Mouse (Mus musculus) stomach, embryonic 16.5 days (tissue): Measurements from ENCODE around the gene Zeb2. TPM values are rescaled to one million over a fixed set of nuclear protein-coding genes. Genes with fewer than 3 reads are reported as not detected.

Source experiments
- ATAC-seq: fragments of 200-750 bp; cut with Nextera tagmentation; 2 replicates; pipeline ENCODE4 v1.8.0; 2017; ENCODE audit warnings: moderate number of reproducible peaks, moderate TSS enrichment; ENCODE audit not compliant: insufficient read depth, low FRiP score
- H3K27ac ChIP-seq: fragments of 300-500 bp; sonication (generic); 2 replicates; pipeline ENCODE4 v1.5.1; 2014; ENCODE audit warnings: low read length
- H3K27me3 ChIP-seq: fragments of 300-500 bp; sonication (generic); 2 replicates; pipeline ENCODE4 v1.6.1; 2014; ENCODE audit warnings: low read length, control low read depth, mixed read lengths; ENCODE audit not compliant: control insufficient read depth, insufficient read depth
- H3K36me3 ChIP-seq: fragments of 300-500 bp; sonication (generic); 2 replicates; pipeline ENCODE4 v1.6.1; 2014; ENCODE audit warnings: low read length; ENCODE audit not compliant: control insufficient read depth, insufficient read depth
- H3K4me1 ChIP-seq: fragments of 300-500 bp; sonication (generic); 2 replicates; pipeline ENCODE4 v1.6.1; 2014; ENCODE audit warnings: low read length, control low read depth, mixed read lengths; ENCODE audit not compliant: control insufficient read depth, insufficient read depth
- H3K4me2 ChIP-seq: fragments of 300-500 bp; sonication (generic); 2 replicates; pipeline ENCODE4 v1.6.1; 2014; ENCODE audit warnings: low read depth, low read length, mixed read lengths
- H3K4me3 ChIP-seq: fragments of 300-500 bp; sonication (generic); replicated peaks from 2 replicates; pipeline ENCODE4 v1.5.1; 2014; ENCODE audit warnings: mild to moderate bottlenecking, low read length
- H3K9ac ChIP-seq: fragments of 300-500 bp; sonication (generic); 2 replicates; pipeline ENCODE4 v1.6.1; 2014; ENCODE audit warnings: low read length
- H3K9me3 ChIP-seq: fragments of 300-500 bp; sonication (generic); replicated peaks from 2 replicates; pipeline ENCODE4 v1.6.1; 2016; ENCODE audit warnings: low read length, control low read depth; ENCODE audit not compliant: control insufficient read depth
- WGBS: fragments of 180-500 bp; shearing (Covaris S2); extraction: QIAGEN DNeasy Blood & Tissue Kit; methylation state at CpG from one replicate; pipeline ENCODE4 v1.1.7; 2014; 5-methylcytosine and 5-hydroxymethylcytosine counted together
- polyA plus RNA-seq: library from polyadenylated mRNA; unstranded; fragments of >200 nt; fragmentation: Nextera tagmentation; extraction: Ambion mirVana; gene quantifications from 2 replicates; pipeline ENCODE4 v1.2.1, GENCODE M21; 2015

Gene Zeb2
- polyA plus RNA-seq, 1 experiment from 2014 or later: 50.6 TPM

GRCm38 (mm10) chr2:45103021-45103983, 13.9 kb downstream of the Zeb2 start:
- Histone ChIP-seq H3K9ac (peak overlapping the region; percentile 34), H3K36me3 (no peaks in the 10 kb centered on the region), H3K4me2 (peak overlapping the region; percentile 68), H3K27me3 (no peaks in the 10 kb centered on the region; the same call in 1 of the 2 replicates), H3K9me3 (no peaks in the 10 kb centered on the region), H3K4me1 (peaks cover 21% of the 10 kb centered on the region), H3K4me3 (peak overlapping the region; percentile 16), H3K27ac (peak overlapping the region; percentile 21; the same call in 1 of the 2 replicates)
- WGBS: 28% methylated on average over 10 of the region's 10 CpGs
- no peak for ATAC-seq

- ATAC-seq: no peak
- WGBS: 40% methylated on average over 8 of the region's 8 CpGs
Measured at GRCm38 (mm10) chr2:45102191-45102638, 15.0 kb downstream of the Zeb2 start.

DNA sequence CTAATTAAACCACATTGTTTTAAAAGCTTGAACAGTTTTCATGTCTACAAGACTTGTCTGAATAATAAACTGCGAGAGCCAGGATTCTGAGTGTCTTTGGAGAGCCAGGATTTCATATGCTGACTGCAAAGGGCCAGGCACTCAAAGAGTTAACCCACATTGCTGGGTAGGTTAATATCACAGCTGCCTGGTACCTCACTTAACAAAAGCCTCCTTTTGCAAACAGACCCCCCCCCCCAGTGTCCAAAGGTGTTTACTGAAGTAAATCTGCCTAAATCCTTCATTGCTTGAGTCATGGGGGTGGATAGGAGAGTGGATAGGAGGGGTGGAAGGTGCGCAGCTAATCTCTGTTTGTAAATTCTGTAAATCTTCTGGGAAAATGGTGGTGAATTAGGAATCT, 15.6 kb downstream of the Zeb2 start:
- Histone ChIP-seq H3K27ac (peak overlapping the region; percentile 21; the same call in 1 of the 2 replicates), H3K9ac (0 out of 2 replicates have a peak overlapping the region, but pooled peaks have one; percentile 10), H3K27me3 (no peaks in the 10 kb centered on the region; the same call in 1 of the 2 replicates), H3K4me2 (peak overlapping the region; percentile 25; the same call in 1 of the 2 replicates), H3K4me3 (no peak overlapping the region), H3K36me3 (no peaks in the 10 kb centered on the region), H3K9me3 (no peaks in the 10 kb centered on the region), H3K4me1 (peaks cover 27% of the 10 kb centered on the region)
- 56% methylated on average over 2 of the region's 2 CpGs for WGBS
- ATAC-seq: no peak; the same call in 1 of the 2 replicates

More at GRCm38 (mm10) chr2:45102191-45102638, 15.0 kb downstream of the Zeb2 start:
- H3K4me3 ChIP-seq: no peak overlapping the region
- peaks cover 21% of the 10 kb centered on the region for H3K4me1 ChIP-seq
- no peaks in the 10 kb centered on the region; the same call in 1 of the 2 replicates for H3K27me3 ChIP-seq
- H3K9me3 ChIP-seq: no peaks in the 10 kb centered on the region
- no peak overlapping the region for H3K4me2 ChIP-seq
- no peak overlapping the region for H3K9ac ChIP-seq
- no peaks in the 10 kb centered on the region for H3K36me3 ChIP-seq
- peak overlapping the region; percentile 10; the same call in 1 of the 2 replicates for H3K27ac ChIP-seq

GRCm38 (mm10) chr2:45101040-45101439, 16.2 kb downstream of the Zeb2 start:
- Histone ChIP-seq H3K9me3 (no peaks in the 10 kb centered on the region), H3K27ac (peak overlapping the region; percentile 41; the same call in 1 of the 2 replicates), H3K4me1 (peaks cover 27% of the 10 kb centered on the region), H3K4me2 (0 out of 2 replicates have a peak overlapping the region, but pooled peaks have one; percentile 25), H3K4me3 (no peak overlapping the region), H3K9ac (no peak overlapping the region), H3K27me3 (no peaks in the 10 kb centered on the region; the same call in 1 of the 2 replicates), H3K36me3 (no peaks in the 10 kb centered on the region)
- 47% methylated on average over 4 of the region's 4 CpGs for WGBS
- ATAC-seq: no peak

- peaks cover 30% of the 10 kb centered on the region for H3K4me1 ChIP-seq
- no peaks in the 10 kb centered on the region; the same call in 1 of the 2 replicates for H3K27me3 ChIP-seq
- ATAC-seq: no peak; the same call in 1 of the 2 replicates
- no peaks in the 10 kb centered on the region for H3K36me3 ChIP-seq
- no peak overlapping the region for H3K4me3 ChIP-seq
- no peaks in the 10 kb centered on the region for H3K9me3 ChIP-seq
- 57% methylated on average over 7 of the region's 7 CpGs for WGBS
- no peak overlapping the region for H3K4me2 ChIP-seq
- H3K9ac ChIP-seq: no peak overlapping the region
- H3K27ac ChIP-seq: peak overlapping the region; percentile 41; the same call in 1 of the 2 replicates
Measured at GRCm38 (mm10) chr2:45100628-45101027, 16.6 kb downstream of the Zeb2 start.

DNA sequence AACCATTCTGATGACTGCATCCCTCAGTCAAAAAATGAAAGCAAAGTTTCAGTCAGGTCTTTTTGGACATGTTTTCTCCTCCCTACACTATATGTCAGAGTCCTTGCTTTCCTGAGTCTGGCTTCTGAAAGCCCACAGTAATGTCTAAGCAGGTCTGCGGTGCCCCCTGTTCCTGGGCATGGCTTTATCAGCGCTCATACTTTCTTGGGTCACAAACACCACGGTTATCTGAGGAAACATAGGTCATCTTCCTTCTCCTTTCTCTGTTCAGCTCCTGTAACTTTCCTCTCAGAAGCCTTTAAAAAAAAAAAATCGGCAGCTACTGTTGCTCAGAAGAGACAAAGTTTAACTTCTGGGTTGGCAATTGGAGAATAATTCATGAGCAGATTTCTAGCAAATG, 17.2 kb downstream of the Zeb2 start:
- Histone ChIP-seq H3K4me2 (no peak overlapping the region), H3K36me3 (no peaks in the 10 kb centered on the region), H3K27me3 (no peaks in the 10 kb centered on the region; the same call in 1 of the 2 replicates), H3K4me3 (no peak overlapping the region), H3K4me1 (peaks cover 30% of the 10 kb centered on the region), H3K9me3 (no peaks in the 10 kb centered on the region), H3K27ac (0 out of 2 replicates have a peak overlapping the region, but pooled peaks have one; percentile 41), H3K9ac (no peak overlapping the region)
- no peak for ATAC-seq
- WGBS: 61% methylated on average over 4 of the region's 4 CpGs

DNA sequence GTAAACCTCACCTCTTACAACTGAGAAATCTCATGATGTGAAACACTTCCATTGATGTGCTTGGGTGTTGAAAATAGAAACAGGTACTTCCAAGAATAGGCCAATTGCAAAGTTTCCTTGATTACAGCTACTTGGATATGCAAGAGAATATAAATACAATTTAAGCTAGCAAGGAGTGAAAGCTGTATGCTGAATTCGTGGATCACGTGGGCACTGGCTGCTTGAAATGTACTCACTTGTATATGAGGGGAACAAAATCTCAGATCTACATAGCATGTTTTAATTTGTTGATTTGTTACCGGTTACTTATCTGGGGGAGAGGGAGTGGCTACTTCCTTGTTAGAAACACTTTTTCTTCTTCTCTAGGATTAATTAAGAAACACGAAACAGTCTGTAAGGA, 18.1 kb downstream of the Zeb2 start:
- Histone ChIP-seq H3K4me3 (no peak overlapping the region), H3K27me3 (no peaks in the 10 kb centered on the region; the same call in 1 of the 2 replicates), H3K9ac (no peak overlapping the region), H3K4me1 (peaks cover 25% of the 10 kb centered on the region), H3K27ac (no peak overlapping the region), H3K4me2 (peak overlapping the region; percentile 11; the same call in 1 of the 2 replicates), H3K36me3 (no peaks in the 10 kb centered on the region), H3K9me3 (no peaks in the 10 kb centered on the region)
- ATAC-seq: no peak
- WGBS: 68% methylated on average over 4 of the region's 4 CpGs

DNA sequence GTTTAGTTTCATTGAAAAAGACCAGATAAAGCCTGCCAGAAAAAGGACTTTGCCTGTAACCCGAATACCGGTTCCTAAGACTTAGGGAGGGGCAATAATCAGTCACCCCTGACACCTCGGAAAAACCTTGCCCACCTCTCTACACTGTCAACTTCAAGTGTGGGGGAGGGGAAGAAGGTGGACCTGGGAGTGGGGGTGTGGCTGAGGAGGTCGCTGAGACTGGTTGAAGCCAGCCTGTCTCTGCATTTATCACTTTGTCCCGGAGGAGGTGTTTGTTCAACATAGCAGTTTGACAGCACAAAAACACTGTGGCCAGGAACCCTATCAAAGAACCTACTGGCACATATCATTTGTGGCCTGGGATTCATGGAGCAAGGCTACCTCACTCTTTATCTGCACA, 19.2 kb downstream of the Zeb2 start:
- Histone ChIP-seq H3K9me3 (no peaks in the 10 kb centered on the region), H3K4me1 (peaks cover 25% of the 10 kb centered on the region), H3K27ac (peak overlapping the region; percentile 14; the same call in 1 of the 2 replicates), H3K9ac (peak overlapping the region; percentile 37; the same call in 1 of the 2 replicates), H3K4me2 (peak overlapping the region; percentile 42), H3K27me3 (no peaks in the 10 kb centered on the region; the same call in 1 of the 2 replicates), H3K36me3 (no peaks in the 10 kb centered on the region), H3K4me3 (no peak overlapping the region)
- WGBS: 6% methylated on average over 5 of the region's 5 CpGs
- ATAC-seq: no peak
